Mouse (Mus musculus) MEL-GATA-1-ER (cell line): ENCODE data around the gene Fgf10.

Experiments used
- DNase-seq: peaks from one replicate; pipeline ENCODE4 v3.0.0-alpha.2; 2012; ENCODE audit warnings: low read depth; ENCODE audit errors: extremely low read depth

The Fgf10 gene

DNA sequence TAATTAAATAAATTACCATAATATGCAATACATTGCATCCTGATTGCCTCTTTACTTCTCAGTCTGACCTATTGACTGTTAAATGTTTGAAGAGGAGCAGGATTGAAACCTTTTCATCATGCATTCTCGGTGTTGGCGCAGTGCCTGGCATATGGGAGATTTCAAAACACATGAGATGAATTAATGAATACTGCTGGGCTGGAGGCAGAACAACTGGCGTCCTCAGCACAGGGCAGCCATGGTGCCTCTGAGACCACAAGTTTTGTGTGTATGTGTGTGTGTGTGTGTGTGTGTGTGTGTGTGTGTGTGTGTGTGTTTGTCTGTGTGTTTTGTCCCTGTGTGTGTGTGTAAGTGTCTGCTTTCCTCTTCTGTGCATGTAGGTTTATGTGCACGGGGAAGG lies 165.5 kb downstream of the Fgf10 start:
- no peak for DNase-seq
